Mouse (Mus musculus) right cerebral cortex, adult 18-20 months (tissue): ENCODE results near the gene Kif19a.

ENCODE experiments used
- DNase-seq: peaks from one replicate; pipeline ENCODE4 v3.0.0; 2022; ENCODE audit warnings: mixed read lengths

Kif19a gene

DNA sequence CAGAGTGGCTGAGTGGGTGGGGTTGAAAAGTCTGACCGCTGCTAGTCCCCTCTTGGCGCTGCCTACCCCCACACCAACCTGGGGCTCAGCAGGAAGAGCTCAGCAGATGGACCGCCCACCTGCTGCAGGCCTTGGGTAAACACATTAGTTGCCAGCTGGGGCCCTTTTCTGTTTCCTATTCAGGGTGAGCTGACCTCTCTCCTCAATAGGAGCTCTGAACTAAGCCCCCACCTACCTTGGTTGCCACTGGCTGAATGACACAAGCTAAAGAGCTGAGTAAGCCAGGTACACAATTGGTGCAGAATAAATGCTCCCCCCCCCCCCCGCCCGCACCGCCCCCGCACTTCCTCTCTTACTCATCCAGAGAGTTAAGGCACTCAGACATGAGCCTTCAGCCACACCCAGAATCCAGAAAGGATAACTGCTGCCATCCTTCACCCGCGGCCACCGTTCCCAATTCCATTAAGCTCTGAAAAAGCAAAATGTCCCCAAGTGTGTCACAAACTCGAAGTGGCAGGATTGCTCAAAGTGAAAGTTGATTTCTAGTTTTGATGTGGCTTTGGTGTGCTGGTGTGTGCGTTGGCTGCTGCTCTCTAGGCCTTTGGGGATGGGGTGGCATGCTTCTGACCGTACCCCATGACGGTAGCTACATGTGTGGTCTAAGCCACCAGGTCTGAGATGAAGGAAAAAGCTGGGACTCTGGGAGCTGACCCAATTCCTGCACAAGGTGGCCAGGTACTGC, 42.7 kb downstream of the Kif19a start:
- no peak for DNase-seq

DNA sequence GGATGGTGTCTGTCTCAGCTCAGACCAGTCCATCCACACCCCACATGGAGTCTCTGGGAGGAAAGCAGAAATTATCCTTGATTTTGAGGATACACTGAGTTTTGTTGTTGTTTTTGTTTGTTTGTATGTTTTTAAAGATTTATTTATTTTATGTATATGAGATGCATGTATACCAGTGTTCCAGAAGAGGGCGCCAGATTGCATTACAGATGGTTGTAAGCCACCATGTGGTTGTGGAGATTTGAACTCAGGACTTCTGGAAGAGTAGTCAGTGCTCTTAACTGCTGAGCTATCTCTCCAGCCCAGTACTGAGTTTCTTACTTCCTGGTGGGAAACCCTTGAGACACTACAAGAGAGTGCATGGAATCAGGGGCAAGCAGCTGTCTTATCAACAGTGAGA, 44.2 kb downstream of the Kif19a start:
- DNase-seq = no peak

DNA sequence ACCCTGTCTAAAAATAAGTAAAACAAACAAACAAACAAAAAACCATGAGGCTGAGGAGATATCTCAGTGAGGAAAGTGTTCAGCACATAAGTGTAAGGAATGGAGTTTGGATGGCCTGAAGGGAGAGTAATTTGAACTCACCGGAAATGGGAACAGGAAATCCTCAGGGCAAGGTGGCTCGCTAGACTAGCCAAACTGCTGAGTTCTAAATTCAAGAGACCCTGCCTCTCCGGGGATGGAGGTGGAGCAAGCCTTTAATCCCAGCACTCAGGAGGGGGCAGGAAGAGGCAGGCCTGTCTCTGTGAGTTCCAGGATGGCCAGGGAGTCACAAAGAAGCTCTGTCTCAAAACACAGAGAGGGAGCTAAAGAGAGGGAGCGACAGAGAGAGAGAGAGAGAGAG, 45.2 kb downstream of the Kif19a start:
- no peak for DNase-seq

DNA sequence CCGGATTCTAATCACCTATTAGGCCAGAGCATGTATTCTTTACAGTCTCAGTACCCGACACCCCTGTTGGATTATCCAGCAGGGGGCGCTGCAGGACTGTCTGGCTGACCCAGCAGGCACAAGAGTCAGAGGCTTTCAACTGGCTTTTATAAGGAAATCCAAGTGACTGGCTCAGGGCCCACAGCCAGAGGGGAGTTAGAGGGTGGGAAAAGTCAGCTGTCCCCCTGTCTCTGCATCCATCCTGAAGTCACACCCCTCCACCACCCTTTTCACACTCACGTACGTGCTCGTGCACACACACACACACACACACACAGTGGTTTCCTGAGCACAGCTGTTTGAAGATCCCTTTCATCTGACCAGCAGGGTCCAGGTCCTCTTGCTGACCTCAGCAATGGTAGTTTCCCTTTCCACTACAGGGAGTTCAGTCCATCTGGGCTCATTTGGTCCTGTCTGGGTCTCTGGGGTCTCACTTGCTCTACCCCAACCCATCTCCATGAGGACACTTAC, 47.6 kb downstream of the Kif19a start:
- DNase-seq = peak; percentile 88

DNA sequence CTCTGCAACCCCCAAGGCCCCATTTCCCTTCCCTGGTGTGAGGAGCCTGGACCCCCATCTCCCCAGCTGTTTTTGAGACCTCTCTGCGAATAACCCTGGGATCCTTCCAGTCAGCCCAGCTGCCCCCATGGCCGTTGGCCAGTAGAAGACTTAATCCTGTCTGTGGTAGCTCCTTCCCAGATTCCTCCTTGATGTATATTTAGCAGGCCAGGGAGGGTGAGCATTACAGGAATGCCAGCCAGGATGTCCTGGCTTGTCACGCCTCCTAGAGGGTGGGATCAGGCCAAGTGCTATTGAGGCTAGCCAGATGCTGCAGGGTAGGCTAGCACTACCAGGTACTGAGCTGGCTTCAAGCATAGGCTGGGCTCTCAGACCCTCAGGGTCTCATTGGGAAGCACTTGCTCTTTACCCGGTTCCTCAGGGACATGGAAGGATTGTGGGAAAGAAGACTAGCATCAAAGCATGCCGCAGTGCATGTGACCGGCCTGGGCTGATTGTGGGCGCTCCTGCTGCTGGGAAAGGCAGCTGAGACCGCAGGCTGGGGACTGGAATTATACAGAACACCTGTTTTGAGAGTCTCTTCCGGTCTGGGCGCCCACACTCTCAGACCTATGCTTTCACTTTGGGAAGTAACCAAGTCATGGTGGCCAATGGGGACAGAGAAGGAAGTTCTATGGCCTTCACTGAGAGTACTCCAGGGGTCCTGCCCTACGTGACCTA, 49.8 kb downstream of the Kif19a start:
- no peak for DNase-seq

DNA sequence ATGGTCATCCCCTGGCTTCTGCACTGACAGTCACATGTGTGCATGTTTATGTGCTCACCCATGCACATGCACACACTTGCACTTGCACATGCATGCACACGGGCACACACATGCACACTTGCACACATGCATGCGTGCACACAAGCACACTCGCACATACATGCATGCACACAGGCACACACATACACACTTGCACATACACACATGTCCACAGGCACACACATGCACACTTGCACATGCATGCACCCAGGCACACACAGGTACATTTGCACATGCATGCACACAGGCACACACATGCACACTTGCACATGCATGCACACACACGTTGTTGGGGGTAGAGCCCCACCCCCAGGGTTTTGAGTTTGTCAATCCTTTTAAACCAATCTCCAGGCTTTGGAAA, 51.7 kb downstream of the Kif19a start:
- no peak for DNase-seq

DNA sequence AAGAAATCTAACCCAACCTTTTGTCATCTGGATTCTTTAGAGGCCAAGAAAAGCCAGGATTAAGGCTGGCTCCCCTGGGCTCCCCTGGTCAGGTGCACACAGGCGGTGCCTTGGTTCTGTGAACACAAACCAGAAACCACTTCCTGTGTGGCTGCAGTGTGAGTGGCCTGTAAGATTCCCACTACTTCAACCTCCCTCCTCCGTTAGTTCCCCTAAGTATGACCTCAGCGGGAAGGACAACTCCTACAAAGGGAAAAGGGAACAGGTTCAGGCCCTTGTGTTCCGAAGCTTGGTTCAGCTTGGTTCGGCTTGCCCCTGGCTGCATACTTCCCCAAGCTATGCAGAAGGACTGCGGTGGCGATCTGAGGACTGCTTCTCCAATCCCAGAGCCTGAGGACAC, 53.0 kb downstream of the Kif19a start:
- DNase-seq = no peak

DNA sequence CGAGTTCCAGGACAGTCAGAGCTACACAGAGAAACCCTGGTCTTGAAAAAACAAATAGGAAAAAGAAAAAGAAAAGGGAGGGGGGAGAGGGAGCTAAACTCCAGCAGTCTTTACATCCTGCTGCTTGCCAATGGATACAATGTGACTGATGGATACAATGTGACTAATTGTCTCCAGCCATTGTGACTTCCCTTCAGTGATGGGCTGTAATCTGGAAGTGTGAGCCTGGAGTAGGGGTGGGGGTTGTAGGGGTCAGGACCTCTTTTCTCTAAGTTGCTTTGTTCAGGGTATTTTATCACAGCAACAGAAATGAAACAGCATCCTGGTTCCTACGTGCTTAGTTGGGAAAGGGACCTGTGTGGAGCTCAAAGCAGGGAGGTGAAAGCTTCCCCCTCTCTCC, 53.9 kb downstream of the Kif19a start:
- no peak for DNase-seq

DNA sequence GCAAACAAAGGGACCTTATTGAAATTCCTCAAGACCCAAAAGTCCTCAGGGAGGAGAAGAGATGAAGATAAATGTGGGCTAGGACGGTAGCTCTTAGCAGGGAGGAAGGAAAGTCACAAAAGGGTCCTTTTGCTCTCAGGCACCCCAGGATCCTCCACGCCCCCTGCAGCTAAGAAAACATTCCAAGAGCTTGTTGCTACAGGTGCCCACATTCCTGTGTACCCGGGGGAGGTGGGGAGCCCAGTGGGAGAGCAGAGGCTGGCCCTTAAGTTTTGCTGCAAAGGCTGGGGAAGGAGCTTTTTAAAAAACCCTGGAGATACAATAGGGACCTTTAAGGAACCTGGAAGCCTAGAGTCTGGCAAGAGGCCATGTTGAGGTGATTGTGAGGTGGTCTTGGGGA, 55.3 kb downstream of the Kif19a start:
- no peak for DNase-seq

DNA sequence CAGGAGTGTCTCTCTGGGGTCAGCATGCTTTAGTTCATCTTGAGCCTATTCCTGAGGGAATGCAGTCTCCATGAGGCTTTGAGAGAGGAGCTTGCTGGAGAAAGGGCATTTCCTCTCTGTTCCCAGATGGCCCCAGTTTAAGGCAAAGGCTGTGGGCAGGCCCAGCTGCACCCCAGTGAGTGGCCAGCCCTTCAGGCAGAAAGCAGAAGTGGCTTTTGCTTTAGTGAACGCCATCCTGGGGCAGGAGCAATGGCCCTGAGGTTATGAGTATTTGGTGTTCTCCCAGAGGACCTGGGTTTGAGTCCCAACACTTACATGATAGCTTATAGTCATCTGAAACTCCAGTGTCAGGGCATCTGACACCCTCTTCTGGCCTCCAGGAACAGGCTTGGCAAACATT, 56.1 kb downstream of the Kif19a start:
- no peak for DNase-seq

DNA sequence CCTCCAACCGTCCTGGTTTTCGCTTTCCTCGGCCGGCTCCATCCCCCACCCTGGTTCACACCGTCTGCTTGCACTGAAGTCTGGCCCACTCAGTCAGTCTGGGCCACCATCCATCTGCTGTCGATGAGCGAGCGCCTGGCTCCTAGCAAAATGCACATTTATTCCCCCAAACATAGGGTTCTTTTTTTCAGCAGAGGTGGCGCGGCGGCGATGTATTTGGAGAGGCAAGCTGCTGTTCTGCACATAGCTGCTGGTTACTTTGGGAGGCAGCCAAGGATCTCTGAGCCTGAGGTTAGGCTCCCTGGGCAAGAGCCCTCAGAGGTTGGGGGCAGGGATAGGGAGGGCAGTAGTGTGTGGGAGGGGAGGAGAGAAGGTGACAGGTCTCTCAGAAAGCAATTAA, 57.5 kb downstream of the Kif19a start:
- DNase-seq = peak; percentile 92

DNA sequence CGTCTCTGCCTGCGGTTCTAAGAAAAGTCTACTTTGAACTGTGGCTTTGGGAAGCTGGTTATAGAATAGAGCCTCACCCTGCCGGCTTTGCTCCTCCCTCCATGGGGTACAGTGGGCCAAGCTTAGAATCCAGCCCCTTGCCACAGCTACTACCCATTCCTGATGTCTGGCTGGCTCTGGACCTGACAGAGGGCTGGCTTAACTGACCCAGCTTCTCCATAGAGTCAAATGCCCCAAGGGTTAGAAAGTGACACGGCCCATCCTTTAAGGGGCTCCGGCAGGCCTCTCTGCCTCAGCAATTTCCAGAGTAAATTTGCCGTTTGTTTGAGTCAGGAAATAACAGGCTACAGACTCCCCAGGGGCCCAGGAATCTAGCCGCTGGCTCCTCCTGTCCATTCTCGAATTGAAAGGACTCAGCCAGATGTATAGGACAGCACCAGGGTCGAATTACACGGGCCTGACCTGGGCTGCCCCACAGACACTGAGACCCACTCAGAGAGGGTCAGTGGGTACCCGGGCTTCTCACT, 58.1 kb downstream of the Kif19a start:
- DNase-seq = no peak

DNA sequence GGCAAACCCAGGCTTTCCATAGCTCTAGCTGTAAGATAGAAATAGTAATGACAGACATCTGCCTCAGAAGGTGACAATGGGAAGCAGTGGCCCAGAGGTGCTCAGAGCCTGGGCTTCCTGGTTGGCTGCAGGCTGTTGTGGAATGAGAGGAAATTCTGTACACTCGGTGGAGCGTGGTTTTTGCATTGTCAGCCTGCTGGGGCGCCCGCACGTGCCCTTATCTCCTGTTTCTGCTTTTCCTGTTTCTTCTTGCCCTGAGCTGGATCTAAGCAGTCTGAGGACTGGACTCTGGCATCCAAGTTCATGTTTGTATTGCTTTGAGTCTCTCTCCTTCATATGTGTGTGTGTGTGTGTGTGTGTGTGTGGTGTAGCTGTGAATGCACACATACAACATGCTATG, 61.5 kb downstream of the Kif19a start:
- DNase-seq = no peak

DNA sequence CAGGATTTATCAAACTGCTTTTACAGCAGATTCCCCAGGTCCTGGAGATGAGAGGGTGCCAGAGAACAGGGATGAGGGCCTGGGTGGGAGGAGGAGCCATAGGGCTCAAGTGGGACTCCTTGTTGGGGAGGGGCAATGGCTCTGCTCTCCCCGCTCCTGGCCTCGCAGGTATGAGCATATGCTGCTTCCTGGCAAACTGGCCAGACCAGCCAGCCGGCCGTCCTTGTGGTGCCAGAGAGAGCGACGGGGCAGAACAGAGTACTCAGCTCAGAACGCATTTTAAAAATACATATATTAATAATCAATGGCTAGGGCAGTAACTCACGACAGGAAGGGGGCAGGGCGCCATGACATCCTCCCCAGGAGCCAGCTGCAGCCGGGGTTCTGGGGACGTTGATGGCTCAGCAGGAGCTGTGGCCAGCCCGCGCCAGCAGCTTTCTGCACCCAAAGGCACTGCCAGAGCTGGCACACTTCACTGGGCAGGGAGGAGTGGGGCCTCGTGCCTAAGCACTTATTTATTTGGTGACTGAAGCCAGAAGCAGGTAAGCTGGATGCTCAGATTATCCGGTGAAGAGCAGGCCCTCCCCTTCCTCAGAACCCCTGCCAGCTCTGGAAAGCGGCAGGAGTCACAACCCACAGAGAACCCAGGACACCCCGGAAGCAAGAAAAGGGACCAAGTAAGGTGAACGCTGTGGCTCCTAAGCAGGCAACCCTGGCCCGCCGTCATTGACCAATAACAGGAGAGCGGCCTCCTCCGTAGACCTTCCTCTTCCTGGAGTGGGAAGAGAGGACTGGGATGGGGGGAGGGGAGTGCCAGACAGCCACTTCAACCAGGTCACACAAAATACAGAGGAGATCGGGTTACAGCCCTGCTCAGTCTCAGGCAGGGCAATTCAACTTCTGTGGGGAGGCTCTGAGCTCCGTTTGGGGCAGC, 64.6 kb downstream of the Kif19a start:
- DNase-seq = no peak

DNA sequence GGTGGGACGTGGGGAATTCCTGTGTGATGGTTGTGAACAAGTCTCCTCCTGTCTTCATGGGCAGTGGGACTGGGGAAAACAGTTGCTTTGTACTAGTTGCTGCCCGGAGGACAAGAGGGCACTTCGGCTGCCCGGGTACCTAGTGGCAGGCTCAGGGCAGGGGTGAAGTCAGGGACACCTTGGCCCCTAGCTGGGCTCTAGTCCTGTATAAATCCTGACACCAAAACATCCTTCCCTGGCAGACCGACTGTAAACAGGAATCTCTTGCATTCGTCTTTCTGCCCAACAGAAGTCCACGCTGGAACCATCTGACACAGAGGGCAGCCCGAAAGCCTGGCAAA, 65.2 kb downstream of the Kif19a start:
- DNase-seq = no peak

DNA sequence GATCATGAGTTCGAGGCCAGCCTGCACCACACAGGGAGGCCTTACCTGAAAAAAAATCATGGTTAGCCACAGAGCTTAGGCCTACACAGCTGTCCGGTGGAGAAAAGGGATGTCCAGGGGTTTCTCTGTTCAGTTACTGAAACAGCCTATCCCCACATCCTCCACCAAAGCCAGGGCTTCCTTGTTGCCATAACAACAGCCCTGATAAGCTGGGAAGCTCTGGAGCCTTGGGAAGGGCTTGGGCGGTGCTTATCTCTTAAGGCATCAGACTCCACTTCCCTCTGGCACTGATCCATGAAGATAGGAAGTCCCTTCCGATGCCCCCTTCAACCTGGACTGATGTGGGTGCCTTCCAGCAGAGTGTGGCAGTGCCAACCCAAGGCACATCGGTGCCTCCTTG, 68.0 kb downstream of the Kif19a start:
- DNase-seq = no peak
